Mouse (Mus musculus): ENCODE measurements around the gene Rap1gap2. TPM values are rescaled to one million over a fixed set of nuclear protein-coding genes. Genes with fewer than 3 reads are reported as not detected.
"Not testable (repeated sequence)": the region's sequence is repeated elsewhere in the genome, so short reads cannot be mapped to it uniquely, and the experiment has no call there.

The Rap1gap2 gene
- polyA plus RNA-seq, 1 experiment from 2014 or later: 0.35 TPM

GRCm38 (mm10) chr11:74589401-74590238 lies 21.1 kb downstream of the Rap1gap2 start:
- Histone ChIP-seq H3K36me3 (ENCODE audit: control insufficient read depth, insufficient read depth, low read length) (no peaks in the 10 kb centered on the region), H3K4me1 (ENCODE audit: control insufficient read depth, insufficient read depth, low read length) (0 out of 2 replicates have a peak, but pooled peaks cover 8% of the 10 kb centered on the region), H3K9ac (ENCODE audit: low read length) (no peak overlapping the region), H3K27me3 (ENCODE audit: control insufficient read depth, insufficient read depth, low read length) (peaks cover 43% of the 10 kb centered on the region), H3K4me3 (ENCODE audit: low read depth, low read length) (peak overlapping the region; percentile 34), H3K4me2 (ENCODE audit: low read depth, severe bottlenecking) (peak overlapping the region; percentile 63), H3K9me3 (ENCODE audit: control insufficient read depth, low read length) (no peaks in the 10 kb centered on the region), H3K27ac (replicated peaks; ENCODE audit: low read depth, low read length) (no peak overlapping the region)
- ATAC-seq (ENCODE audit: insufficient number of reproducible peaks, low FRiP score, low TSS enrichment, low read depth) (no peak), DNase-seq (ENCODE audit: low spot score) (peak; percentile 40)
- 2% methylated on average over 66 of the region's 66 CpGs for WGBS

- ATAC-seq (ENCODE audit: insufficient number of reproducible peaks, low FRiP score, low TSS enrichment, low read depth) (no peak), DNase-seq (ENCODE audit: low spot score) (no peak)
- Histone ChIP-seq H3K27me3 (ENCODE audit: control insufficient read depth, insufficient read depth, low read length) (peaks cover 40% of the 10 kb centered on the region), H3K4me2 (ENCODE audit: low read depth, severe bottlenecking) (no peak overlapping the region), H3K9me3 (ENCODE audit: control insufficient read depth, low read length) (no peaks in the 10 kb centered on the region), H3K27ac (replicated peaks; ENCODE audit: low read depth, low read length) (no peak overlapping the region), H3K4me1 (ENCODE audit: control insufficient read depth, insufficient read depth, low read length) (0 out of 2 replicates have a peak, but pooled peaks cover 8% of the 10 kb centered on the region), H3K9ac (ENCODE audit: low read length) (no peak overlapping the region), H3K4me3 (ENCODE audit: low read depth, low read length) (no peak overlapping the region), H3K36me3 (ENCODE audit: control insufficient read depth, insufficient read depth, low read length) (no peaks in the 10 kb centered on the region)
- WGBS: 67% methylated on average over 5 of the region's 5 CpGs
Observed at GRCm38 (mm10) chr11:74586401-74586800, 24.3 kb downstream of the Rap1gap2 start.

- Histone ChIP-seq H3K9ac (ENCODE audit: low read length) (no peak overlapping the region), H3K27me3 (ENCODE audit: control insufficient read depth, insufficient read depth, low read length) (peaks cover 28% of the 10 kb centered on the region), H3K4me1 (ENCODE audit: control insufficient read depth, insufficient read depth, low read length) (0 out of 2 replicates have a peak, but pooled peaks cover 5% of the 10 kb centered on the region), H3K4me3 (ENCODE audit: low read depth, low read length) (no peak overlapping the region), H3K36me3 (ENCODE audit: control insufficient read depth, insufficient read depth, low read length) (no peaks in the 10 kb centered on the region), H3K4me2 (ENCODE audit: low read depth, severe bottlenecking) (no peak overlapping the region), H3K9me3 (ENCODE audit: control insufficient read depth, low read length) (no peaks in the 10 kb centered on the region), H3K27ac (replicated peaks; ENCODE audit: low read depth, low read length) (no peak overlapping the region)
- 65% methylated on average over 10 of the region's 10 CpGs for WGBS
- DNase-seq (ENCODE audit: low spot score) (peak; percentile 77), ATAC-seq (ENCODE audit: insufficient number of reproducible peaks, low FRiP score, low TSS enrichment, low read depth) (no peak)
Observed at GRCm38 (mm10) chr11:74584946-74585723, 25.6 kb downstream of the Rap1gap2 start.

GRCm38 (mm10) chr11:74583824-74584349 lies 26.8 kb downstream of the Rap1gap2 start:
- ATAC-seq (ENCODE audit: insufficient number of reproducible peaks, low FRiP score, low TSS enrichment, low read depth): no peak

GRCm38 (mm10) chr11:74582464-74582863 lies 28.3 kb downstream of the Rap1gap2 start:
- no peak for ATAC-seq (ENCODE audit: insufficient number of reproducible peaks, low FRiP score, low TSS enrichment, low read depth)
- H3K4me1 ChIP-seq (ENCODE audit: control insufficient read depth, insufficient read depth, low read length): no peaks in the 10 kb centered on the region

More at GRCm38 (mm10) chr11:74583824-74584349, 26.8 kb downstream of the Rap1gap2 start:
- no peak overlapping the region for H3K9ac ChIP-seq (ENCODE audit: low read length)
- no peaks in the 10 kb centered on the region for H3K9me3 ChIP-seq (ENCODE audit: control insufficient read depth, low read length)
- no peak overlapping the region for H3K4me2 ChIP-seq (ENCODE audit: low read depth, severe bottlenecking)
- no peaks in the 10 kb centered on the region for H3K36me3 ChIP-seq (ENCODE audit: control insufficient read depth, insufficient read depth, low read length)
- H3K27me3 ChIP-seq (ENCODE audit: control insufficient read depth, insufficient read depth, low read length): peaks cover 15% of the 10 kb centered on the region
- H3K27ac ChIP-seq (replicated peaks; ENCODE audit: low read depth, low read length): no peak overlapping the region
- WGBS: 75% methylated on average over 7 of the region's 7 CpGs
- H3K4me3 ChIP-seq (ENCODE audit: low read depth, low read length): no peak overlapping the region
- no peaks in the 10 kb centered on the region for H3K4me1 ChIP-seq (ENCODE audit: control insufficient read depth, insufficient read depth, low read length)
- no peak for DNase-seq (ENCODE audit: low spot score)

GRCm38 (mm10) chr11:74581333-74581732 lies 29.4 kb downstream of the Rap1gap2 start:
- H3K27me3 ChIP-seq (ENCODE audit: control insufficient read depth, insufficient read depth, low read length); H3K9ac ChIP-seq (ENCODE audit: low read length); DNase-seq (ENCODE audit: low spot score); H3K27ac ChIP-seq (replicated peaks; ENCODE audit: low read depth, low read length); H3K4me2 ChIP-seq (ENCODE audit: low read depth, severe bottlenecking); H3K9me3 ChIP-seq (ENCODE audit: control insufficient read depth, low read length); H3K4me1 ChIP-seq (ENCODE audit: control insufficient read depth, insufficient read depth, low read length); ATAC-seq (ENCODE audit: insufficient number of reproducible peaks, low FRiP score, low TSS enrichment, low read depth); H3K36me3 ChIP-seq (ENCODE audit: control insufficient read depth, insufficient read depth, low read length); H3K4me3 ChIP-seq (ENCODE audit: low read depth, low read length): not testable (repeated sequence)
- WGBS: 47% methylated on average over 4 of the region's 4 CpGs

More at GRCm38 (mm10) chr11:74582464-74582863, 28.3 kb downstream of the Rap1gap2 start:
- Histone ChIP-seq H3K4me2 (ENCODE audit: low read depth, severe bottlenecking) (no peak overlapping the region), H3K36me3 (ENCODE audit: control insufficient read depth, insufficient read depth, low read length) (no peaks in the 10 kb centered on the region), H3K9me3 (ENCODE audit: control insufficient read depth, low read length) (no peaks in the 10 kb centered on the region), H3K9ac (ENCODE audit: low read length) (no peak overlapping the region), H3K27me3 (ENCODE audit: control insufficient read depth, insufficient read depth, low read length) (peaks cover under 1% of the 10 kb centered on the region; the same call in 1 of the 2 replicates), H3K4me3 (ENCODE audit: low read depth, low read length) (no peak overlapping the region), H3K27ac (replicated peaks; ENCODE audit: low read depth, low read length) (no peak overlapping the region)
- no peak for DNase-seq (ENCODE audit: low spot score)
- 70% methylated on average over 3 of the region's 3 CpGs for WGBS

GRCm38 (mm10) chr11:74577068-74577467 lies 33.6 kb downstream of the Rap1gap2 start:
- Histone ChIP-seq H3K36me3 (ENCODE audit: control insufficient read depth, insufficient read depth, low read length) (no peaks in the 10 kb centered on the region), H3K4me3 (ENCODE audit: low read depth, low read length) (no peak overlapping the region), H3K9me3 (ENCODE audit: control insufficient read depth, low read length) (no peaks in the 10 kb centered on the region), H3K9ac (ENCODE audit: low read length) (no peak overlapping the region), H3K4me1 (ENCODE audit: control insufficient read depth, insufficient read depth, low read length) (no peaks in the 10 kb centered on the region), H3K27me3 (ENCODE audit: control insufficient read depth, insufficient read depth, low read length) (no peaks in the 10 kb centered on the region), H3K27ac (replicated peaks; ENCODE audit: low read depth, low read length) (no peak overlapping the region), H3K4me2 (ENCODE audit: low read depth, severe bottlenecking) (no peak overlapping the region)
- WGBS: 72% methylated on average over 3 of the region's 3 CpGs
- ATAC-seq (ENCODE audit: insufficient number of reproducible peaks, low FRiP score, low TSS enrichment, low read depth) (no peak), DNase-seq (ENCODE audit: low spot score) (no peak)

- Histone ChIP-seq H3K4me3 (ENCODE audit: low read depth, low read length) (no peak overlapping the region), H3K27me3 (ENCODE audit: control insufficient read depth, insufficient read depth, low read length) (no peaks in the 10 kb centered on the region), H3K9me3 (ENCODE audit: control insufficient read depth, low read length) (no peaks in the 10 kb centered on the region), H3K36me3 (ENCODE audit: control insufficient read depth, insufficient read depth, low read length) (no peaks in the 10 kb centered on the region), H3K27ac (replicated peaks; ENCODE audit: low read depth, low read length) (no peak overlapping the region), H3K4me2 (ENCODE audit: low read depth, severe bottlenecking) (no peak overlapping the region), H3K9ac (ENCODE audit: low read length) (no peak overlapping the region), H3K4me1 (ENCODE audit: control insufficient read depth, insufficient read depth, low read length) (no peaks in the 10 kb centered on the region)
- 83% methylated on average over 3 of the region's 3 CpGs for WGBS
- ATAC-seq (ENCODE audit: insufficient number of reproducible peaks, low FRiP score, low TSS enrichment, low read depth): no peak
- DNase-seq (ENCODE audit: low spot score): no peak
Observed at GRCm38 (mm10) chr11:74575940-74576339, 34.8 kb downstream of the Rap1gap2 start.
